Mouse (Mus musculus) liver, adult 2 months (tissue): ENCODE results near the gene Nhlrc1. TPM values are rescaled to one million over a fixed set of nuclear protein-coding genes. Genes with fewer than 3 reads are reported as not detected.

Experiments used
- DNase-seq: peaks from one replicate; pipeline ENCODE4 v3.0.0-alpha.2; 2011; ENCODE audit warnings: low read depth, low spot score; ENCODE audit errors: extremely low read depth
- H3K27ac ChIP-seq: fragments of 200-500 bp; replicated peaks from 2 replicates; pipeline ENCODE4 v1.5.1; 2012; ENCODE audit warnings: low read depth, mild to moderate bottlenecking, control low read depth, inconsistent platforms, low read length; ENCODE audit not compliant: insufficient read depth
- H3K27me3 ChIP-seq: fragments of 200-500 bp; 2 replicates; pipeline ENCODE4 v1.6.1; 2012; ENCODE audit warnings: mild to moderate bottlenecking, moderate library complexity, low read length, inconsistent platforms; ENCODE audit not compliant: control insufficient read depth, insufficient read depth
- H3K36me3 ChIP-seq: fragments of 200-500 bp; 2 replicates; pipeline ENCODE4 v1.6.1; 2012; ENCODE audit warnings: low read length, inconsistent platforms; ENCODE audit not compliant: control insufficient read depth, insufficient read depth
- H3K4me1 ChIP-seq: fragments of 200-500 bp; 2 replicates; pipeline ENCODE4 v1.6.1; 2011; ENCODE audit warnings: low read length; ENCODE audit not compliant: control insufficient read depth, insufficient read depth
- H3K4me3 ChIP-seq: fragments of 200-500 bp; 2 replicates; pipeline ENCODE4 v1.5.1; 2011; ENCODE audit warnings: low read depth, mild to moderate bottlenecking, control low read depth, low read length, moderate library complexity; ENCODE audit not compliant: insufficient read depth
- H3K79me2 ChIP-seq: fragments of 200-500 bp; 2 replicates; pipeline ENCODE4 v1.6.1; 2012; ENCODE audit warnings: inconsistent platforms, mild to moderate bottlenecking, low read length, moderate library complexity; ENCODE audit not compliant: control insufficient read depth, insufficient read depth
- H3K9ac ChIP-seq: fragments of 200-500 bp; 2 replicates; pipeline ENCODE4 v1.6.1; 2012; ENCODE audit warnings: low read depth, mild to moderate bottlenecking, control low read depth, inconsistent platforms, low read length
- CTCF ChIP-seq: fragments of 200-500 bp; IDR thresholded peaks from 2 replicates; pipeline ENCODE4 v1.5.1; 2011; ENCODE audit warnings: low read depth, low read length, control low read depth
- POLR2A ChIP-seq: fragments of 200-500 bp; IDR thresholded peaks from 2 replicates; pipeline ENCODE4 v1.6.1; 2011; ENCODE audit warnings: low read length, control low read depth; ENCODE audit not compliant: insufficient read depth; ENCODE audit errors: extremely low read depth
- whole genome bisulfite sequencing: fragments of 180-500 bp; shearing (Covaris S2); methylation state at CpG from one replicate; pipeline ENCODE4 v1.1.7; 2018; 5-methylcytosine and 5-hydroxymethylcytosine counted together
- polyA plus RNA-seq: library from polyadenylated mRNA; depleted of rRNA; stranded (reverse); fragments of >200 nt; gene quantifications from 2 replicates; pipeline ENCODE4 v1.2.3, GENCODE M21; 2012
- total RNA-seq: library from RNA; depleted of rRNA; stranded (reverse); fragments of >200 nt; gene quantifications from 2 replicates; pipeline ENCODE4 v1.2.3, GENCODE M21; 2014

The Nhlrc1 gene
- total and polyA plus RNA-seq, 2 experiments: 0.83 to 1.8 TPM

- peak; percentile 60 for DNase-seq
- H3K4me1 ChIP-seq: peaks cover 2% of the 10 kb centered on the region; the same call in 1 of the 2 replicates
- 34% methylated on average over 7 of the region's 7 CpGs for WGBS
- TF ChIP-seq POLR2A: no peak
- no peak for TF ChIP-seq CTCF
- no peaks in the 10 kb centered on the region for H3K79me2 ChIP-seq
- no peaks in the 10 kb centered on the region for H3K27me3 ChIP-seq
- H3K9ac ChIP-seq: no peak overlapping the region
- no peak overlapping the region for H3K27ac ChIP-seq
- H3K36me3 ChIP-seq: peaks cover 2% of the 10 kb centered on the region; the same call in 1 of the 2 replicates
- no peak overlapping the region for H3K4me3 ChIP-seq
These were observed 5.1 kb upstream of the Nhlrc1 start for GRCm38 (mm10) chr13:47019774-47020173.

GRCm38 (mm10) chr13:47017259-47017658, 2.6 kb upstream of the Nhlrc1 start:
- Histone ChIP-seq H3K4me1 (peaks cover 5% of the 10 kb centered on the region; the same call in 1 of the 2 replicates), H3K27ac (no peak overlapping the region), H3K36me3 (no peaks in the 10 kb centered on the region), H3K27me3 (no peaks in the 10 kb centered on the region), H3K79me2 (no peaks in the 10 kb centered on the region), H3K4me3 (no peak overlapping the region; the same call in 1 of the 2 replicates), H3K9ac (no peak overlapping the region)
- DNase-seq: peak; percentile 25
- TF ChIP-seq CTCF: peak; percentile 81
- no peak for TF ChIP-seq POLR2A
- 52% methylated on average over 5 of the region's 5 CpGs for WGBS

DNA sequence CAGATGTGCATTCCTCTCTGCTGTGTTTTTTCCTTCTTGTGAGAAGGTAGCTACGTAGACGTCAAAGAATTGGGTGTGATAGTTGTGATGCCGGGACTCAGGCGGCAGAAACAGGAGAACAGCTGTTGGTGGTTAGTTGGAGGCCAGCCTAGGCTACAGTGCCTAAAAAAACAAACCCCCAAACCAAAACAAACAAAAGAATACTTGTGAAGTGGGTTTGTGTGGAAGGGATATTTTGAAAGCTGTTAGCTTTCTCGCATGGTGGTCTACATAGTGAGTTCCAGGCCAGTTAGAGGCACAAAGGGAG, 498 bp upstream of the Nhlrc1 start:
- Histone ChIP-seq H3K4me3 (no peak overlapping the region), H3K9ac (no peak overlapping the region), H3K79me2 (no peaks in the 10 kb centered on the region), H3K36me3 (no peaks in the 10 kb centered on the region), H3K27ac (no peak overlapping the region), H3K4me1 (0 out of 2 replicates have a peak, but pooled peaks cover 2% of the 10 kb centered on the region), H3K27me3 (no peaks in the 10 kb centered on the region)
- TF ChIP-seq CTCF (no peak), POLR2A (no peak)
- no peak for DNase-seq
- WGBS: 83% methylated on average over 5 of the region's 5 CpGs

DNA sequence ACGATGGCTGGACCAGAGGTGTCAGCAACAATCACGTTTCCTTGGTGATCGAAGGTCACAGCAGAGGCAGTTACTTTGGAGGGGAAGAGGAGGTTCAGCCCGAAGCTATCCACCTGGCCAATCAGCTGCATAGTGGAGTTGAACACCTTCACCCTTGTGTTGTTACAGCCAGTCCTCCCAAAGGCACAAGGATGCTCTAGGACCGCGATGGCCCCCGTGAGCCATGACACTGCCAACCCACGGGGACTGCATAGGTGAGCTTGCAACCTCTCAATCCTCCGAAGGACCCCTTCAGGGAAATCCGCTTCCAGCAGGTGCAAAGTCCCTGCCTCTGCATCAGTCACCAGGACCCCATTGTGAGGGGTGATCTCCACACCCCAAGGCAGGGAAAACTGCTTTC, 910 bp downstream of the Nhlrc1 start:
- no peak for DNase-seq
- Histone ChIP-seq H3K36me3 (no peaks in the 10 kb centered on the region), H3K79me2 (no peaks in the 10 kb centered on the region), H3K9ac (no peak overlapping the region), H3K4me3 (no peak overlapping the region), H3K27me3 (no peaks in the 10 kb centered on the region), H3K27ac (no peak overlapping the region), H3K4me1 (0 out of 2 replicates have a peak, but pooled peaks cover 2% of the 10 kb centered on the region)
- TF ChIP-seq POLR2A (no peak), CTCF (no peak)
- 78% methylated on average over 10 of the region's 10 CpGs for WGBS

DNA sequence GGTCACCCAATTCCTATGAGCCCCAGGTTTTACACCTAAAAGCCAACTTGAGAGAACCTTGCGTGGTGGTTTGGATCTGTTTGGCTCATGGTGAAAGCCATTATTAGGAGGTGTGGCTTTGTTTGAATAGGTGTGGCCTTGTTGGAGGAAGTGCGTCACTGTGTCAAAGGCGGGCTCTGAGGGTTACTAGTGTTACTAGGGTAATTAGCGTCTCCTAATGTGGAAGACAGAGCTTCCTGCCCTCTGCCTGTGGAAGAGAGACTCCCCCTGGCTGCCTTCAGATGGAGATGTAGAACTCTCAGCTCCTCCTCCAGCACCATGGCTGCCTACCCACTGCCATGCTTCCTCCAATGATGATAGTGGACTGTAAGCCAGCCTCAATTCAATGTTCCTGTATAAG, 13.1 kb downstream of the Nhlrc1 start:
- Histone ChIP-seq H3K27me3 (no peaks in the 10 kb centered on the region), H3K4me3 (no peak overlapping the region), H3K9ac (no peak overlapping the region), H3K27ac (no peak overlapping the region), H3K36me3 (no peaks in the 10 kb centered on the region), H3K79me2 (no peaks in the 10 kb centered on the region), H3K4me1 (no peaks in the 10 kb centered on the region; the same call in 1 of the 2 replicates)
- TF ChIP-seq POLR2A (no peak), CTCF (no peak)
- 95% methylated on average over 4 of the region's 4 CpGs for WGBS
- no peak for DNase-seq

DNA sequence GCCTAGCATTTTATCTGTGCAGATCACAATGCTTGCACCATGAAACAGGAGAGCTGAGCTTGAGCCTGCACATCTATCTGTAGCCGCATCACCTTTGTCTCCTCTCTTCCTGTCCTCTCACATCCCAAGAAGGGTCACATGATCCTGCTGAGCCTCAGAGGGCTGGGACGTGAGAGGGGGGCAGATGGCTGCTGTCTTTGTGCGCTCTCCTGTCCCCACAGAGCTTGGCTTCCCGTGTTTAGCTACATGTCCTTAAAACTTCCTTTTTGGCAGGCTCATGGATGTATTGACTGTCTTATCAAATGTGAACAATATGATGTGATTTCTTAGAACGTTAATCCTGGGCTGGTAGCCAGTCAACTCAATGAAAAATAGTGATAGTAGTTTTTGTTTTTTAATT, 15.2 kb downstream of the Nhlrc1 start:
- Histone ChIP-seq H3K4me3 (no peak overlapping the region), H3K4me1 (no peaks in the 10 kb centered on the region; the same call in 1 of the 2 replicates), H3K36me3 (no peaks in the 10 kb centered on the region), H3K9ac (no peak overlapping the region), H3K79me2 (no peaks in the 10 kb centered on the region), H3K27me3 (no peaks in the 10 kb centered on the region), H3K27ac (no peak overlapping the region)
- no peak for DNase-seq
- 59% methylated on average over 5 of the region's 5 CpGs for WGBS
- TF ChIP-seq CTCF: no peak
- TF ChIP-seq POLR2A: no peak
